Mouse (Mus musculus) MEL (cell line): ENCODE data around the gene Dock4. TPM values are rescaled to one million over a fixed set of nuclear protein-coding genes. Genes with fewer than 3 reads are reported as not detected.

Experiments used
- DNase-seq: peaks from one replicate; pipeline ENCODE4 v3.0.0; 2011; ENCODE audit warnings: low read depth, low spot score
- H3K27ac ChIP-seq: 2 replicates; pipeline ENCODE4 v1.5.1; 2012; ENCODE audit warnings: low read depth, mild to moderate bottlenecking, control low read depth, low read length, moderate library complexity; ENCODE audit not compliant: control insufficient read depth
- H3K27me3 ChIP-seq, 2 experiments: fragments of 150-350 bp in 1 of 2; sonication (generic) in 1 of 2; 2 replicates each; pipeline ENCODE4 v1.6.1; 2012; ENCODE audit warnings: low read length in 2 of 2, mild to moderate bottlenecking in 2 of 2, improper control_type of control experiment in 1 of 2, moderate library complexity in 1 of 2; ENCODE audit not compliant: insufficient read depth in 2 of 2, control insufficient read depth in 1 of 2
- H3K36me3 ChIP-seq, 2 experiments: 2 replicates each; pipeline ENCODE4 v1.6.1; 2012 to 2014; ENCODE audit warnings: low read length in 2 of 2, improper control_type of control experiment in 1 of 2, inconsistent platforms in 1 of 2, mild to moderate bottlenecking in 1 of 2; ENCODE audit not compliant: insufficient read depth in 2 of 2, control insufficient read depth in 1 of 2
- H3K4me1 ChIP-seq, 2 experiments: fragments of 150-350 bp in 1 of 2; sonication (generic) in 1 of 2; 2 replicates each; pipeline ENCODE4 v1.6.1; 2012; ENCODE audit warnings: low read length in 2 of 2, improper control_type of control experiment in 1 of 2, mild to moderate bottlenecking in 1 of 2; ENCODE audit not compliant: insufficient read depth in 2 of 2, control insufficient read depth in 1 of 2
- H3K4me3 ChIP-seq, 2 experiments: fragments of 150-350 bp in 1 of 2; sonication (generic) in 1 of 2; 2 replicates each; pipeline ENCODE4 v1.5.1; 2012; ENCODE audit warnings: low read depth in 2 of 2, low read length in 2 of 2, mild to moderate bottlenecking in 2 of 2, moderate library complexity in 2 of 2, control low read depth in 1 of 2, improper control_type of control experiment in 1 of 2; ENCODE audit not compliant: control insufficient read depth in 1 of 2, insufficient read depth in 1 of 2
- H3K79me2 ChIP-seq: 2 replicates; pipeline ENCODE4 v1.6.1; 2012; ENCODE audit warnings: mild to moderate bottlenecking, low read length, moderate library complexity; ENCODE audit not compliant: control insufficient read depth, poor library complexity, insufficient read depth
- H3K9ac ChIP-seq: 2 replicates; pipeline ENCODE4 v1.6.1; 2012; ENCODE audit warnings: low read depth, mild to moderate bottlenecking, control low read depth, low read length, moderate library complexity; ENCODE audit not compliant: control insufficient read depth, poor library complexity, severe bottlenecking
- H3K9me3 ChIP-seq: fragments of 150-350 bp; sonication (generic); replicated peaks from 2 replicates; pipeline ENCODE4 v1.6.1; 2012; ENCODE audit warnings: mild to moderate bottlenecking, low read length, improper control_type of control experiment, moderate library complexity; ENCODE audit not compliant: insufficient read depth
- BHLHE40 ChIP-seq: IDR thresholded peaks from 2 replicates; pipeline ENCODE4 v1.6.1; 2012; ENCODE audit warnings: low read depth, mild to moderate bottlenecking, inconsistent platforms, low read length, improper control_type of control experiment, borderline replicate concordance
- E2F4 ChIP-seq: IDR thresholded peaks from 2 replicates; pipeline ENCODE4 v1.6.1; 2011; ENCODE audit warnings: low read depth, low read length, improper control_type of control experiment, borderline replicate concordance
- ELF1 ChIP-seq: IDR thresholded peaks from 2 replicates; pipeline ENCODE4 v1.6.1; 2014; ENCODE audit warnings: low read depth, mild to moderate bottlenecking, inconsistent platforms, low read length, improper control_type of control experiment, moderate library complexity
- EP300 ChIP-seq, 2 experiments: IDR thresholded peaks; 2 replicates each; pipeline ENCODE4 v1.6.1; 2011; ENCODE audit warnings: improper control_type of control experiment in 2 of 2, low read length in 2 of 2, low read depth in 1 of 2, mild to moderate bottlenecking in 1 of 2
- HCFC1 ChIP-seq: IDR thresholded peaks from 2 replicates; pipeline ENCODE4 v1.6.1; 2012; ENCODE audit warnings: low read depth, mild to moderate bottlenecking, inconsistent platforms, low read length, improper control_type of control experiment, moderate library complexity
- KAT2A ChIP-seq: conservative IDR thresholded peaks from 2 replicates; pipeline ENCODE4 v1.6.1; 2012; ENCODE audit warnings: low read depth, low read length, improper control_type of control experiment, inconsistent platforms
- MAX ChIP-seq: IDR thresholded peaks from 2 replicates; pipeline ENCODE4 v1.6.1; 2011; ENCODE audit warnings: low read length, improper control_type of control experiment
- NELFE ChIP-seq: IDR thresholded peaks from 2 replicates; pipeline ENCODE4 v1.6.1; 2011; ENCODE audit warnings: low read depth, low read length, improper control_type of control experiment
- NRF1 ChIP-seq: IDR thresholded peaks from 2 replicates; pipeline ENCODE4 v1.6.1; 2014; ENCODE audit warnings: low read depth, mild to moderate bottlenecking, inconsistent platforms, low read length, improper control_type of control experiment, moderate library complexity; ENCODE audit not compliant: poor library complexity, insufficient read depth, severe bottlenecking
- POLR2AphosphoS2 ChIP-seq: IDR thresholded peaks from 2 replicates; pipeline ENCODE4 v1.6.1; 2011; ENCODE audit warnings: low read length, improper control_type of control experiment
- POLR2AphosphoS5 ChIP-seq: IDR thresholded peaks from 2 replicates; pipeline ENCODE4 v1.6.1; 2012; ENCODE audit warnings: low read depth, borderline replicate concordance, mild to moderate bottlenecking, inconsistent platforms, low read length, moderate library complexity, mixed read lengths
- RCOR1 ChIP-seq: IDR thresholded peaks from 2 replicates; pipeline ENCODE4 v1.6.1; 2012; ENCODE audit warnings: low read depth, mild to moderate bottlenecking, inconsistent platforms, low read length, improper control_type of control experiment
- SMC3 ChIP-seq: IDR thresholded peaks from 2 replicates; pipeline ENCODE4 v1.6.1; 2011; ENCODE audit warnings: low read depth, low read length, improper control_type of control experiment
- TAL1 ChIP-seq: IDR thresholded peaks from 2 replicates; pipeline ENCODE4 v1.6.1; 2012; ENCODE audit warnings: mild to moderate bottlenecking, inconsistent platforms, low read length, moderate library complexity, mixed read lengths
- TBP ChIP-seq: IDR thresholded peaks from 2 replicates; pipeline ENCODE4 v1.8.0; 2011; ENCODE audit warnings: low read depth, low read length, improper control_type of control experiment
- UBTF ChIP-seq: IDR thresholded peaks from 2 replicates; pipeline ENCODE4 v1.6.1; 2012; ENCODE audit warnings: low read depth, mild to moderate bottlenecking, inconsistent platforms, low read length, improper control_type of control experiment, moderate library complexity, borderline replicate concordance; ENCODE audit not compliant: insufficient read depth
- USF1 ChIP-seq: IDR thresholded peaks from 2 replicates; pipeline ENCODE4 v1.6.1; 2014; ENCODE audit warnings: low read depth, mild to moderate bottlenecking, inconsistent platforms, low read length, improper control_type of control experiment, moderate library complexity
- ZC3H11A ChIP-seq: IDR thresholded peaks from 2 replicates; pipeline ENCODE4 v1.6.1; 2012; ENCODE audit warnings: low read depth, mild to moderate bottlenecking, inconsistent platforms, low read length, improper control_type of control experiment
- ZMIZ1 ChIP-seq: IDR thresholded peaks from 2 replicates; pipeline ENCODE4 v1.6.1; 2012; ENCODE audit warnings: low read depth, mild to moderate bottlenecking, inconsistent platforms, low read length, improper control_type of control experiment, moderate library complexity
- polyA plus RNA-seq, 2 experiments: library from polyadenylated mRNA; stranded (reverse) in 1 of 2; unstranded in 1 of 2; fragments of >175 nt in 1 of 2; fragments of >200 nt in 1 of 2; gene quantifications; 2 replicates each; pipeline versions ENCODE4 v1.2.1 to v1.2.4; 2012; ENCODE audit warnings: low replicate concordance in 2 of 2, low read depth in 1 of 2; ENCODE audit not compliant: insufficient read length in 2 of 2, insufficient read depth in 1 of 2, missing spikeins in 1 of 2
- total RNA-seq: library from RNA; depleted of rRNA; stranded (reverse); fragments of 300-350 nt; gene quantifications from 2 replicates; pipeline ENCODE4 v1.2.3, GENCODE M21; 2012

The Dock4 gene
- total and polyA plus RNA-seq, 3 experiments: 0.08 to 0.17 TPM; not detected in 1

GRCm38 (mm10) chr12:40484224-40484623 is 38.5 kb downstream of the Dock4 start:
- Histone ChIP-seq H3K4me3 (no peak overlapping the region), H3K79me2 (no peaks in the 10 kb centered on the region), H3K27ac (no peak overlapping the region), H3K4me1 (no peaks in the 10 kb centered on the region), H3K9me3 (no peaks in the 10 kb centered on the region), H3K9ac (no peak overlapping the region), H3K36me3 (no peaks in the 10 kb centered on the region), H3K27me3 (peaks cover 0 to 1% of the 10 kb centered on the region in 2 experiments; a peak in 2 of 4 replicates)
- DNase-seq: no peak
- TF ChIP-seq ZMIZ1 (no peak), RCOR1 (no peak), USF1 (no peak), ZC3H11A (no peak), MAX (no peak), KAT2A (no peak), NELFE (no peak), BHLHE40 (no peak), POLR2AphosphoS2 (no peak), HCFC1 (no peak), E2F4 (no peak), SMC3 (no peak), UBTF (no peak), POLR2AphosphoS5 (no peak), TAL1 (no peak), EP300 (IDR thresholded peaks at IDR 0.05; ENCODE audit: low read depth in 1 of 2, low read length in 2 of 2) (no peak)

- no peaks in the 10 kb centered on the region for H3K4me1 ChIP-seq
- no peaks in the 10 kb centered on the region for H3K36me3 ChIP-seq
- no peak for DNase-seq
- no peaks in the 10 kb centered on the region for H3K9me3 ChIP-seq
- no peak for TF ChIP-seq POLR2AphosphoS5
- no peak for TF ChIP-seq ELF1
- no peak for TF ChIP-seq NRF1
- TF ChIP-seq TBP: no peak
- no peak for TF ChIP-seq TAL1
- no peak for TF ChIP-seq EP300 (IDR thresholded peaks at IDR 0.05; ENCODE audit: low read depth in 1 of 2, low read length in 2 of 2)
- H3K79me2 ChIP-seq: no peaks in the 10 kb centered on the region
- H3K9ac ChIP-seq: no peak overlapping the region
- no peak overlapping the region for H3K27ac ChIP-seq
- H3K27me3 ChIP-seq: peaks cover 0 to 3% of the 10 kb centered on the region in 2 experiments; a peak in 3 of 4 replicates
- H3K4me3 ChIP-seq: no peak overlapping the region
These were observed 39.5 kb downstream of the Dock4 start for GRCm38 (mm10) chr12:40485210-40485609.
